Mouse (Mus musculus) kidney, embryonic 16.5 days (tissue): ENCODE data around the gene Ms4a2. TPM values are rescaled to one million over a fixed set of nuclear protein-coding genes. Genes with fewer than 3 reads are reported as not detected.

Experiments
- ATAC-seq: fragments of 200-750 bp; cut with Nextera tagmentation; 2 replicates; pipeline ENCODE4 v1.8.0; 2017; ENCODE audit warnings: moderate TSS enrichment; ENCODE audit not compliant: low FRiP score, low TSS enrichment
- H3K27ac ChIP-seq: fragments of 300-500 bp; sonication (generic); 2 replicates; pipeline ENCODE4 v1.5.1; 2014; ENCODE audit warnings: low read length
- H3K27me3 ChIP-seq: fragments of 300-500 bp; sonication (generic); 2 replicates; pipeline ENCODE4 v1.6.1; 2014; ENCODE audit warnings: low read length, control low read depth, mixed read lengths; ENCODE audit not compliant: insufficient read depth
- H3K36me3 ChIP-seq: fragments of 300-500 bp; sonication (generic); 2 replicates; pipeline ENCODE4 v1.6.1; 2014; ENCODE audit warnings: low read length, control low read depth, mixed read lengths; ENCODE audit not compliant: insufficient read depth
- H3K4me1 ChIP-seq: fragments of 300-500 bp; sonication (generic); 2 replicates; pipeline ENCODE4 v1.6.1; 2014; ENCODE audit warnings: low read length, control low read depth, mixed read lengths; ENCODE audit not compliant: insufficient read depth
- H3K4me2 ChIP-seq: fragments of 300-500 bp; sonication (generic); replicated peaks from 2 replicates; pipeline ENCODE4 v1.6.1; 2014; ENCODE audit warnings: low read depth, low read length
- H3K4me3 ChIP-seq: fragments of 300-500 bp; sonication (generic); 2 replicates; pipeline ENCODE4 v1.5.1; 2014; ENCODE audit warnings: mild to moderate bottlenecking, low read length
- H3K9ac ChIP-seq: fragments of 300-500 bp; sonication (generic); replicated peaks from 2 replicates; pipeline ENCODE4 v1.6.1; 2014; ENCODE audit warnings: low read length
- H3K9me3 ChIP-seq: fragments of 300-500 bp; sonication (generic); 2 replicates; pipeline ENCODE4 v1.6.1; 2016; ENCODE audit warnings: low read length, control low read depth
- WGBS: fragments of 180-500 bp; shearing (Covaris S2); extraction: QIAGEN DNeasy Blood & Tissue Kit; methylation state at CpG from one replicate; pipeline ENCODE4 v1.1.7; 2014; 5-methylcytosine and 5-hydroxymethylcytosine counted together
- polyA plus RNA-seq: library from polyadenylated mRNA; unstranded; fragments of >200 nt; fragmentation: Nextera tagmentation; extraction: Ambion mirVana; gene quantifications from 2 replicates; pipeline ENCODE4 v1.2.1, GENCODE M21; 2015

The Ms4a2 gene
- polyA plus RNA-seq, 1 experiment from 2014 or later: 2.6 TPM

- Histone ChIP-seq H3K4me2 (no peak overlapping the region), H3K9ac (no peak overlapping the region), H3K36me3 (no peaks in the 10 kb centered on the region), H3K4me3 (no peak overlapping the region), H3K4me1 (no peaks in the 10 kb centered on the region), H3K9me3 (no peaks in the 10 kb centered on the region), H3K27me3 (no peaks in the 10 kb centered on the region), H3K27ac (no peak overlapping the region)
- WGBS: 84% methylated on average over 1 of the region's 1 CpGs
- ATAC-seq: no peak
These were observed 10.2 kb upstream of the Ms4a2 start for GRCm38 (mm10) chr19:11633732-11634131.

DNA sequence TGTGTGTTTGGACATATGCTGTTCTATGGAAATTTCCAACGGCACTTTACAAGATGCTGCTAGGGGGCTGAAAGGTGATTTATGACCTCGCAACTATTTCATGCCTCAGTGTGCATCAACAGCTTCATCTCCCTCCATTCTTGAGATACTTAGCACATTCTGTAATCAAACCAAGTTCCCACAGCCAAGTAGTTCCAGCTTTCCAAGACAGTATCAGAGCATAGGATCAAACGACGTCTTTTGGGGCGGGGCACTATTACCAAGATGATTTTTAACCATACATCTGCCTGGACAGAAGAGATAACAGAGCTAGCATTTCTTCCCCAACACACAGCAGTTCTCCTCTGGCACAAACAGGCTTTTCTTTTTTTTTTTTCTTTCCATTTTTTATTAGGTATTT is 1.7 kb upstream of the Ms4a2 start:
- peak; percentile 23; the same call in 1 of the 2 replicates for ATAC-seq
- WGBS: 45% methylated on average over 5 of the region's 5 CpGs

GRCm38 (mm10) chr19:11624800-11625199 is 1.3 kb upstream of the Ms4a2 start:
- Histone ChIP-seq H3K9me3 (no peaks in the 10 kb centered on the region), H3K4me2 (no peak overlapping the region), H3K27me3 (no peaks in the 10 kb centered on the region), H3K9ac (no peak overlapping the region), H3K4me3 (no peak overlapping the region), H3K27ac (no peak overlapping the region), H3K36me3 (no peaks in the 10 kb centered on the region), H3K4me1 (0 out of 2 replicates have a peak, but pooled peaks cover 2% of the 10 kb centered on the region)
- no peak for ATAC-seq

More for the DNA sequence above, 1.7 kb upstream of the Ms4a2 start:
- Histone ChIP-seq H3K27ac (no peak overlapping the region), H3K27me3 (no peaks in the 10 kb centered on the region), H3K4me2 (no peak overlapping the region), H3K4me3 (no peak overlapping the region), H3K9me3 (no peaks in the 10 kb centered on the region), H3K36me3 (no peaks in the 10 kb centered on the region), H3K4me1 (0 out of 2 replicates have a peak, but pooled peaks cover 2% of the 10 kb centered on the region), H3K9ac (no peak overlapping the region)

GRCm38 (mm10) chr19:11617983-11618382 is 5.5 kb downstream of the Ms4a2 start:
- H3K4me1 ChIP-seq: no peaks in the 10 kb centered on the region
- H3K4me3 ChIP-seq: no peak overlapping the region
- ATAC-seq: no peak

DNA sequence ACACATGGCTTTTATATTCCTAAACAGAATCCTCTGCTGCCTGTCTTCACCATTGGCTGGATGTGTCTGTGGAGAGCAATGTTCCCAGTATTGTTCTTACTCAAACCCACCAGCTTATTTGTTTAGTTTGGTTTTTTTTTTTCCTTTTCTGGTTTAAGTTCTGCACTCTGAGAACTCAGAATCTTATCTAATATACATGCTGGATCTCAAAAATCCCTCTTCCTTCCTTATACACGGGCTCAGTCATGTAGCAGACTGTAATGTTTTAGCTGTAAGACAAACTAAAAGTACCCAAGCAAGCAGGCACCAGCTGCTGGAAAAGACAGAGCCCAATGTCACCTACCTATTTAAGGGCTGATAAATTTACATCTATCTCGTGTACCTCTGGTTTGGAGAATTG is 8.7 kb downstream of the Ms4a2 start:
- H3K9ac ChIP-seq: no peak overlapping the region
- 64% methylated on average over 2 of the region's 2 CpGs for WGBS
- H3K4me2 ChIP-seq: no peak overlapping the region
- no peak overlapping the region for H3K4me3 ChIP-seq
- no peak for ATAC-seq
- no peaks in the 10 kb centered on the region for H3K27me3 ChIP-seq
- no peaks in the 10 kb centered on the region for H3K4me1 ChIP-seq
- no peaks in the 10 kb centered on the region for H3K9me3 ChIP-seq
- H3K36me3 ChIP-seq: no peaks in the 10 kb centered on the region
- H3K27ac ChIP-seq: no peak overlapping the region

More at GRCm38 (mm10) chr19:11617983-11618382, 5.5 kb downstream of the Ms4a2 start:
- no peak overlapping the region for H3K4me2 ChIP-seq
- H3K27ac ChIP-seq: no peak overlapping the region
- H3K27me3 ChIP-seq: no peaks in the 10 kb centered on the region
- H3K36me3 ChIP-seq: no peaks in the 10 kb centered on the region
- no peaks in the 10 kb centered on the region for H3K9me3 ChIP-seq
- no peak overlapping the region for H3K9ac ChIP-seq

DNA sequence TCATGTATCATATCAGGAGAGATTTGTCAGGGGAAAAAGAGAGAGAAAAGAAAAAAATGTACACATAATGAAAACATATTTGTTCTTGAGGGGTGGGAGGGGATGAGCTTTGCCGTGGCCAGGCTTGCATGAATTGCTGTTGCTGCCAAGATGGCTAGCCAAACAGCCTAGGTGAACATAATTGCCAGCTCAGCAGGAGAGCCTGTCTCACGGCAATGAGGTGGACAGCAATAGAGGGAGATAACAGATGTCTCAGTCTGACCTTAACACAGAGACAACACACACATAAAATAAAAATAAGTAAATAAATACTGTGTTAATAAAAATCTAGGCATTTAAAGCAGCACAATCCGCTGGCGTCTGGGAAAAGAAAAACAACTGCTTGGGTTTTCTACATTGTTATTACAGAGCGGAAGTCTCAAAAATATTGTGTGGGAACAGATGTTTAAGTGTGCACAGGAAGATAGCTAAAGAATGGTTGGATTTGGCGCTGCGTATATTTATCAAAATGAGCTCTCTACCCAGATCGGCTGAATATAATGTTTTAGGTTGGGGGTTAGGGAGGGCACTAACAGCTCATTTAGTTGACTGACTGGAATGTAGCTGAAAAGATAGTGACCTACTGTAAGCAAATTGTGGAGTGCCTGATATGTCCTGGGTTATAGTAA is 9.6 kb downstream of the Ms4a2 start:
- H3K4me2 ChIP-seq: no peak overlapping the region
- H3K27ac ChIP-seq: no peak overlapping the region

DNA sequence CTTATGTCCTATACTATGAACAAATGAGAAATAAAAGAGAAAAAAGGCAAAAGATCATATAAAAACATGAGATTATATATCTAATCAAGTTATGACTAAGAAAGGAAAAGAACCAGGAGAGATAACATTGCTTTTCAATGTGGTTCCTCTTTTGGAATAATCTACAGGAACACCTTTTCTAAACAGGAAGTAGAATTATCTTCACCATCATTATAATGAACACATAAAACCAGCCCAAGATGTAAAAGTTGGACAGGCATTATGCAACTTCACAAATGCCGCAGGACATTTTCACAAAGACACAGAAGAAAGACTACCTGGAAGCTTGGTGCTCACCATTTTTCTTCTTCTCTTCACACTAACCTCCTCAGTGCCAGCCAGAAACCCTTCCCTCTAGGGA is 10.4 kb downstream of the Ms4a2 start:
- H3K9me3 ChIP-seq: no peaks in the 10 kb centered on the region
- no peaks in the 10 kb centered on the region for H3K4me1 ChIP-seq
- H3K27me3 ChIP-seq: no peaks in the 10 kb centered on the region
- H3K4me2 ChIP-seq: no peak overlapping the region
- ATAC-seq: no peak
- 89% methylated on average over 1 of the region's 1 CpGs for WGBS
- H3K27ac ChIP-seq: no peak overlapping the region
- no peak overlapping the region for H3K9ac ChIP-seq
- no peak overlapping the region for H3K4me3 ChIP-seq
- H3K36me3 ChIP-seq: no peaks in the 10 kb centered on the region

More for the DNA sequence above, 9.6 kb downstream of the Ms4a2 start:
- no peak overlapping the region for H3K9ac ChIP-seq
- WGBS: 60% methylated on average over 8 of the region's 8 CpGs
- no peaks in the 10 kb centered on the region for H3K9me3 ChIP-seq
- no peaks in the 10 kb centered on the region for H3K27me3 ChIP-seq
- H3K4me1 ChIP-seq: no peaks in the 10 kb centered on the region
- ATAC-seq: no peak
- no peak overlapping the region for H3K4me3 ChIP-seq
- H3K36me3 ChIP-seq: no peaks in the 10 kb centered on the region

GRCm38 (mm10) chr19:11612293-11612692 is 11.2 kb downstream of the Ms4a2 start:
- H3K27me3 ChIP-seq: no peaks in the 10 kb centered on the region
- H3K9ac ChIP-seq: no peak overlapping the region
- no peak overlapping the region for H3K4me3 ChIP-seq
- ATAC-seq: no peak
- WGBS: 42% methylated on average over 2 of the region's 2 CpGs
- no peak overlapping the region for H3K27ac ChIP-seq
- H3K9me3 ChIP-seq: no peaks in the 10 kb centered on the region
- no peaks in the 10 kb centered on the region for H3K36me3 ChIP-seq
- H3K4me2 ChIP-seq: no peak overlapping the region
- H3K4me1 ChIP-seq: no peaks in the 10 kb centered on the region

DNA sequence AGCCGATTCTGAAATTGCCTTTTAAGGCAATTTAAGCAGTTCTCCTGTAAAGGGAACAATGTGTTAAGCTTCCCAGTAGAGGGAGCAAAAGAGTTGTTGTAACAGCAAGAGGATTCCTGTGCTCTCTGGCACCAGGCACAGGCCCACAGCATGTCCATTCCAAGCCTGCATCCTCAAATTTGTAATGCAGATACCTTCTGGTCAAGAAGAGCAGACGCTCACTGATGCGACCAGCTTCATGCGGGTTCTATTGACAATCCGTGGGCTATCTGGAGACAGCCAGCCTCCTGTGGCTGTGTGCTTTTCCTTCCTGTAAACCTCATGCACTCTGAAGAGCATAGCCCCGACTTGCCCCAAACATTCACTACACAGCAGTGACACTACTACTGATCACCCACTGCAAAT is 12.0 kb downstream of the Ms4a2 start:
- Histone ChIP-seq H3K36me3 (no peaks in the 10 kb centered on the region), H3K27ac (no peak overlapping the region), H3K4me3 (no peak overlapping the region), H3K9ac (no peak overlapping the region), H3K27me3 (no peaks in the 10 kb centered on the region), H3K4me2 (no peak overlapping the region), H3K9me3 (no peaks in the 10 kb centered on the region), H3K4me1 (no peaks in the 10 kb centered on the region)
- peak; percentile 87; the same call in 1 of the 2 replicates for ATAC-seq
- WGBS: 14% methylated on average over 6 of the region's 6 CpGs

GRCm38 (mm10) chr19:11608172-11608571 is 15.3 kb downstream of the Ms4a2 start:
- H3K9ac ChIP-seq: no peak overlapping the region
- H3K4me2 ChIP-seq: no peak overlapping the region
- no peaks in the 10 kb centered on the region for H3K36me3 ChIP-seq
- no peak overlapping the region for H3K4me3 ChIP-seq
- WGBS: 8% methylated on average over 1 of the region's 1 CpGs
- no peaks in the 10 kb centered on the region for H3K27me3 ChIP-seq
- ATAC-seq: no peak
- no peak overlapping the region for H3K27ac ChIP-seq
- no peaks in the 10 kb centered on the region for H3K9me3 ChIP-seq
- H3K4me1 ChIP-seq: no peaks in the 10 kb centered on the region
